Mouse (Mus musculus): ENCODE data around the gene Bfar. TPM values are rescaled to one million over a fixed set of nuclear protein-coding genes. Genes with fewer than 3 reads are reported as not detected.
A peak's percentile ranks its signal among the peaks of the same experiment; 100 is the strongest.
"Not testable (repeated sequence)": the region's sequence is repeated elsewhere in the genome, so short reads cannot be mapped to it uniquely, and the experiment has no call there.

Gene Bfar
- total and polyA plus RNA-seq, 2 experiments from 2014 or later = 26.4 to 33.4 TPM

GRCm38 (mm10) chr16:13669282-13669681 is 2.4 kb upstream of the Bfar start:
- Histone ChIP-seq H3K27me3 (ENCODE audit: control insufficient read depth, insufficient read depth, low read length) (no peaks in the 10 kb centered on the region), H3K4me2 (ENCODE audit: low read depth, low read length) (no peak overlapping the region), H3K27ac (ENCODE audit: low read depth) (no peak overlapping the region), H3K9ac (replicated peaks; ENCODE audit: low read depth, low read length) (no peak overlapping the region), H3K9me3 (replicated peaks; ENCODE audit: control insufficient read depth, low read length) (no peaks in the 10 kb centered on the region), H3K4me3 (ENCODE audit: low read depth, low read length) (no peak overlapping the region), H3K36me3 (replicated peaks; ENCODE audit: control insufficient read depth, insufficient read depth, low read length) (peaks cover 13% of the 10 kb centered on the region; the same call in 1 of the 2 replicates), H3K4me1 (ENCODE audit: control insufficient read depth, insufficient read depth) (peaks cover 22% of the 10 kb centered on the region)
- no peak for TF ChIP-seq CTCF (IDR thresholded peaks at IDR 0.05; ENCODE audit: low read depth)
- no peak for ATAC-seq (ENCODE audit: insufficient read depth, low read depth)
- WGBS = 83% methylated on average over 1 of the region's 1 CpGs
- no peak for DNase-seq (ENCODE audit: low spot score)

DNA sequence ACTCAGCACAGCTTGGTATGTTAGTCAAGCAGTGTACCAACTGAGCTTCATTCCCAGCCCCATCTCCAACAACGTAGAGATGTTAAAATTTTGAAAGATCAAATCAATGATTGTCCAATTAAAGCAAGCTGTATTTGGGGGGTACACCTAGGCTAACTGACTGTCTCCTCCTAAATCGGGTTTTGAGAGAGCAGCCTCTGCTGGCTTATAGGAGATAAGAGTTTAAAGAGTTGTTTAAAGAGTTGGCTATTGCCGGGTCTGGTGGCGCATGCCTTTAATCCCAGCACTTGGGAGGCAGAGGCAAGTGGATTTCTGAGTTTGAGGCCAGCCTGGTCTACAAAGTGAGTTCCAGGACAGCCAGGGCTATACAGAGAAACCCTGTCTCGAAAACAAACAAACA is 762 bp upstream of the Bfar start:
- 68% methylated on average over 5 of the region's 5 CpGs for WGBS
- DNase-seq (ENCODE audit: low spot score); ATAC-seq (ENCODE audit: insufficient read depth, low read depth); H3K9ac ChIP-seq (replicated peaks; ENCODE audit: low read depth, low read length); H3K27me3 ChIP-seq (ENCODE audit: control insufficient read depth, insufficient read depth, low read length); H3K36me3 ChIP-seq (replicated peaks; ENCODE audit: control insufficient read depth, insufficient read depth, low read length); H3K27ac ChIP-seq (ENCODE audit: low read depth); H3K9me3 ChIP-seq (replicated peaks; ENCODE audit: control insufficient read depth, low read length); H3K4me3 ChIP-seq (ENCODE audit: low read depth, low read length): not testable (repeated sequence)
- Histone ChIP-seq H3K4me2 (ENCODE audit: low read depth, low read length) (peak overlapping the region; percentile 86; the same call in 1 of the 2 replicates), H3K4me1 (ENCODE audit: control insufficient read depth, insufficient read depth) (peaks cover 22% of the 10 kb centered on the region)

DNA sequence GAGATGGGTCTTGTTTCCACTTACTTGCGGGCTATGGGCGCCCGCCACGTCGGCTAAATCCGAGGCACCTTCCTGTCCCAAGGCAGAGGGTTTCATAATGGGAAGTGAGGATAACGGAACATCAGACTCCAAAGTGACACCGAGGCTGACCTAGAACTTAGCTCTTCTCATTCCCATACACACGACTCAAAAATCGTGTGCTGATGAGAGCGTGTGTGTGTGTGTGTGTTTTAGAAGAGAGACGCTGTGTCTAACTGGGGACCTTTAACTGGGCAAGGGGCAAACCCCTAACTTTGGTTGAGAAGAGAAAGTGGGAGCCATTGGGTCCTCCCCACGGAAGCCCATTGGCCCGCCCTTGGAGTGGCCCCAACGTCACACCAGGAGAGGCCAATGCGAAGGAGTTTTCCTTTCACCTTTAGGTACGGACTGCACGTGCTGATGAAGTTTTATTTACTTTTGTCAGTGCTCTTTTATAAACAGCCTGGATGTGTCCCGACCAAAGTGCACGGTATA is 784 bp downstream of the Bfar start:
- WGBS = under 1% methylated on average over 20 of the region's 20 CpGs
- Histone ChIP-seq H3K9me3 (replicated peaks; ENCODE audit: control insufficient read depth, low read length) (no peaks in the 10 kb centered on the region), H3K4me1 (ENCODE audit: control insufficient read depth, insufficient read depth) (peaks cover 15% of the 10 kb centered on the region), H3K9ac (replicated peaks; ENCODE audit: low read depth, low read length) (peak overlapping the region; percentile 98), H3K27ac (ENCODE audit: low read depth) (peak overlapping the region; percentile 94), H3K27me3 (ENCODE audit: control insufficient read depth, insufficient read depth, low read length) (no peaks in the 10 kb centered on the region), H3K4me3 (ENCODE audit: low read depth, low read length) (peak overlapping the region; percentile 99), H3K4me2 (ENCODE audit: low read depth, low read length) (peak overlapping the region; percentile 86), H3K36me3 (replicated peaks; ENCODE audit: control insufficient read depth, insufficient read depth, low read length) (peaks cover 12% of the 10 kb centered on the region)
- peak; percentile 43 for ATAC-seq (ENCODE audit: insufficient read depth, low read depth)
- TF ChIP-seq CTCF (IDR thresholded peaks at IDR 0.05; ENCODE audit: low read depth) (no peak), EP300 (IDR thresholded peaks at IDR 0.05; ENCODE audit: low read depth) (no peak)
- peak; percentile 70 for DNase-seq (ENCODE audit: low spot score)

DNA sequence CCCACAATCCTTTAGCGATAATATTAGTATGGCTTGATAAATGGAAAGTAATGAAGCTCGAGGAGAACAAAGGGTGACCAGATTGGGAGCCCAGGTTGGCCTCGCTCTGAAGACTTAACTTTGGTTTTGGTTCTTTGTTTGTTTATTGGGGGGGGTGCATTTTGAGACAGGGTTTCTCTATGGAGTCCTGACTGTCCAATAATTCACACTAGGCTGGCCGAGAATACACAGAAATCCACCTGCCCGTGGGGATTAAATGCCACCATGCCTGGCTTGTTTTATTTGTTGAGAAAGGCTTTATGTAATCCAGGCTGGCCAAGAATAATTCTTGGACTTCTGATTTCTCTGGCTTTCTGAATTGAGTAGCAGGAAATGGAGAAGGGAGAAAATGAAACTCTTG is 1.5 kb downstream of the Bfar start:
- Histone ChIP-seq H3K27me3 (ENCODE audit: control insufficient read depth, insufficient read depth, low read length) (no peaks in the 10 kb centered on the region), H3K36me3 (replicated peaks; ENCODE audit: control insufficient read depth, insufficient read depth, low read length) (peaks cover 16% of the 10 kb centered on the region), H3K27ac (ENCODE audit: low read depth) (no peak overlapping the region), H3K4me3 (ENCODE audit: low read depth, low read length) (peak overlapping the region; percentile 99; the same call in 1 of the 2 replicates), H3K4me2 (ENCODE audit: low read depth, low read length) (peak overlapping the region; percentile 86), H3K9me3 (replicated peaks; ENCODE audit: control insufficient read depth, low read length) (no peaks in the 10 kb centered on the region), H3K4me1 (ENCODE audit: control insufficient read depth, insufficient read depth) (peaks cover 13% of the 10 kb centered on the region), H3K9ac (replicated peaks; ENCODE audit: low read depth, low read length) (no peak overlapping the region)
- WGBS = 79% methylated on average over 5 of the region's 5 CpGs
- TF ChIP-seq CTCF (IDR thresholded peaks at IDR 0.05; ENCODE audit: low read depth) (no peak), EP300 (IDR thresholded peaks at IDR 0.05; ENCODE audit: low read depth) (no peak)
- no peak for DNase-seq (ENCODE audit: low spot score)
- ATAC-seq (ENCODE audit: insufficient read depth, low read depth) = no peak

DNA sequence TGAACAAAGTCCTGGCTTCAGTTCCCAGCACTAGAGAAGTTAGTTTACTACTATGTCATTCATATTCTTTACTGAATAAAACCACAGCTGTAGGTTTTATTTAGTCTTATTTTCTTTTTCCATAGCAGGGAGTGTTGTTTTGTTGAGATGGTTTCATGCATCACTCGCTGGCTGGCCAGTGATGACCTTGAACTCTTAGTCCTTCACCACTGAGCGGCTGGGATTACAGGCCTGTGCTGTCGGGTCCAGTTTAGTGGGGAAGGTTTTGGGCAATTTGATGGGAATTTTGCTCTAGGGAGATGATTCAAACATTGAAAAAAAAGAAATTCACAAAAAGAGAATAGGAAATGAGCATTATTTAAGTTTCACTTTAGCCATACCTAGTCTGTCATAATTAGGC is 2.9 kb downstream of the Bfar start:
- no peak for TF ChIP-seq CTCF (IDR thresholded peaks at IDR 0.05; ENCODE audit: low read depth)
- no peak for TF ChIP-seq EP300 (IDR thresholded peaks at IDR 0.05; ENCODE audit: low read depth)
- ATAC-seq (ENCODE audit: insufficient read depth, low read depth) = no peak
- no peak overlapping the region for H3K4me3 ChIP-seq (ENCODE audit: low read depth, low read length)
- no peak overlapping the region for H3K27ac ChIP-seq (ENCODE audit: low read depth)
- H3K27me3 ChIP-seq (ENCODE audit: control insufficient read depth, insufficient read depth, low read length) = no peaks in the 10 kb centered on the region
- H3K9ac ChIP-seq (replicated peaks; ENCODE audit: low read depth, low read length) = no peak overlapping the region
- no peak for DNase-seq (ENCODE audit: low spot score)
- H3K4me2 ChIP-seq (ENCODE audit: low read depth, low read length) = no peak overlapping the region
- peaks cover 16% of the 10 kb centered on the region for H3K36me3 ChIP-seq (replicated peaks; ENCODE audit: control insufficient read depth, insufficient read depth, low read length)
- 84% methylated on average over 3 of the region's 3 CpGs for WGBS
- no peaks in the 10 kb centered on the region for H3K9me3 ChIP-seq (replicated peaks; ENCODE audit: control insufficient read depth, low read length)
- H3K4me1 ChIP-seq (ENCODE audit: control insufficient read depth, insufficient read depth) = peaks cover 7% of the 10 kb centered on the region; the same call in 1 of the 2 replicates

GRCm38 (mm10) chr16:13678601-13679319 is 7.1 kb downstream of the Bfar start:
- 83% methylated on average over 3 of the region's 3 CpGs for WGBS
- Histone ChIP-seq H3K4me3 (ENCODE audit: low read depth, low read length) (no peak overlapping the region), H3K36me3 (replicated peaks; ENCODE audit: control insufficient read depth, insufficient read depth, low read length) (peaks cover 16% of the 10 kb centered on the region), H3K4me2 (ENCODE audit: low read depth, low read length) (no peak overlapping the region), H3K9ac (replicated peaks; ENCODE audit: low read depth, low read length) (no peak overlapping the region), H3K9me3 (replicated peaks; ENCODE audit: control insufficient read depth, low read length) (no peaks in the 10 kb centered on the region), H3K27me3 (ENCODE audit: control insufficient read depth, insufficient read depth, low read length) (no peaks in the 10 kb centered on the region), H3K27ac (ENCODE audit: low read depth) (no peak overlapping the region), H3K4me1 (ENCODE audit: control insufficient read depth, insufficient read depth) (no peaks in the 10 kb centered on the region)
- ATAC-seq (ENCODE audit: insufficient read depth, low read depth) = no peak
- no peak for DNase-seq (ENCODE audit: low spot score)
- TF ChIP-seq CTCF (IDR thresholded peaks at IDR 0.05; ENCODE audit: low read depth) (no peak), EP300 (IDR thresholded peaks at IDR 0.05; ENCODE audit: low read depth) (no peak)
